Mouse (Mus musculus) right cerebral cortex, postnatal 36 days (tissue): Measurements from ENCODE around the gene Mesp1.
"Not testable (repeated sequence)": the region's sequence is repeated elsewhere in the genome, so short reads cannot be mapped to it uniquely, and the experiment has no call there.

Experiments
- DNase-seq, 2 experiments: peaks; one replicate each; pipeline ENCODE4 v3.0.0; 2022; ENCODE audit warnings: low spot score in 2 of 2, mixed read lengths in 1 of 2

The Mesp1 gene

DNA sequence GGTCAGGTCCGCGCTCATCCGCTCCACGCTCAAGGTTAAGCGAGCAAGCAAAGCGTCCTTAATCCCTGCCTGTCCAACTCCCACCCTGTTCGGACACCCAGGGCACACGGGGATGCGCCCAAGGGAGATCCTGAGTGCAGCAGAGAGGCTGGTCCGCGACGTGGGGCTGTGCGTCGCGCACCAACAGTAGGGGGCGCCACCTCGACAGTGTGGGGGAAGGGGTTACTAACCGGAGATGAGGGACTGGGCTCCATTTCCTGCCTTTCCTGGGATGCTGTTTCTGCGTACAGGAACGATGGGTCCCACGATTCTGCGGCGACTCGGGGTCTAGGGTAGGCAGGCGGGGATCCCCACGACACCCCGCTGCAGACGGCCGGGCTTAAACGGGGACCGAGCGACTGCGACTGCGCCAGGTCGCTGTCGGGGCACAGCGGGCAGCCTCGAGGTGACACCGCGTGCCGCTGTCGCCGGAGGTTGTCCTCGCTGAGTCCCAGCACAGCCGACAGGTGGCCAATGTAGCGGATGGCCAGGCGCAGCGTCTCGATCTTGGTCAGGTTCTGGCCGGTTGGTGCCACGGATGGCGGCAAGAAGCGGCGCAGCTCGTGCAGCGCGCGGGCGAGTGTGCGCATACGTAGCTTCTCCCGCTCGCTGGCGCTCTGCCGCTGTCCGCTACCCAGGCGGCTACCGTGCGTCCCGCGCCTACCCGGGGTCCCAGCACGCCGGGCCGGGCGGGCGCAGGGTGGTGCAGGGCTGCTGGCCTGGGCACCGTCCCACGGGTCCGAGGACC, 760 bp downstream of the Mesp1 start:
- DNase-seq = no peak

DNA sequence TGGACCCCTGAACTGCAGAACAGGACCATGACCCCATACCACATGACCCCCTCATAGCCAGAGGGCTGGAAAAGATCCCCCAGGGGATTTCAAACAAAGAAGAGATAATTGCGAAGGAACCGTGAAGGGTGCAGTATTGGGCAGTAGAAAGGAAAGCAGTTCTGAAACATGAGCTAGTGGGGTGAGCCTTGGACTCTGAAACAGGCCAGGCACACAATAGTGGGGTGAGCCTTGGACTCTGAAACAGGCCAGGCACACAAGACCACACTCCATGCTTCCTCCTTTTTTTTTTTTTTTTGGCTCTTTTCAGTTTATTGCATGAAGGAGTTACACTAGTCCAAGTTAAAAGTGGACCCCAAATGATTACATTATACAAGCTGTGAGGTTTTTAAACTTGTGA, 3.8 kb downstream of the Mesp1 start:
- not testable (repeated sequence) for DNase-seq

DNA sequence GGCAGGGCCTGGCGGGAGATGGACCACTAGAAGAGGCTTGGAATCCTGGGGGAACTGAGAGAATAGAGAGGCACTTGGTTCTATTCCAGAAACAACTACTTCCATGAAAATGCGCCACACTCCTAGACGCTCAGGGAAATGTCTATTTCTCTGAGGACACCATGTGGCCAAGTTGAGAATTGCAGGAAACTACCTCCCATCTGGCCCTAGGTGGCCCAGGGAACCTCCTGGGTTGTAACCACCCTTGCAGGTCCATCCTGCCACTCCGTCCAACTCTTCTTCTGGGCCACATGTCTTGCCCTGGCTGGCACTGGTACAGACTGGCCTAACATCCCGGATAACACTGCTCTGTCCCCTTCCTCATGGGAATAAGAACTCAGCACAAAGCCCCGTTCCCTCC, 7.3 kb downstream of the Mesp1 start:
- DNase-seq = peak in 1 of 2 experiments; percentile 33

DNA sequence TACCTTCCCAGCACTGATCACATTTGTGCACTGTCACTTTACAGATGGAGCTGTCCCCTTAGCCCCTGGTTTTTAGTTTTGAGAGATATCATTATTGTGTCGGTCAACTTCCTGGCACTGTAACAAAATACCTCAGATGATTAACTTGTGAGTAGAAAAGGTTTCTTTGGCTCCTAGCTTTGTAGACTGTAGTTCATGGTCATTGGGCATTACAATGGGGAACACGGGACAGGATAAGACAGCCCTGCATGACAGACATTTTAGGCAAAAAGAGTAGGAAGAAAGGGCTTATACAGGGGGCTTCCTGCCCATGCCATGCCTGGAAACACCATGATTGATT, 11.1 kb downstream of the Mesp1 start:
- no peak for DNase-seq

DNA sequence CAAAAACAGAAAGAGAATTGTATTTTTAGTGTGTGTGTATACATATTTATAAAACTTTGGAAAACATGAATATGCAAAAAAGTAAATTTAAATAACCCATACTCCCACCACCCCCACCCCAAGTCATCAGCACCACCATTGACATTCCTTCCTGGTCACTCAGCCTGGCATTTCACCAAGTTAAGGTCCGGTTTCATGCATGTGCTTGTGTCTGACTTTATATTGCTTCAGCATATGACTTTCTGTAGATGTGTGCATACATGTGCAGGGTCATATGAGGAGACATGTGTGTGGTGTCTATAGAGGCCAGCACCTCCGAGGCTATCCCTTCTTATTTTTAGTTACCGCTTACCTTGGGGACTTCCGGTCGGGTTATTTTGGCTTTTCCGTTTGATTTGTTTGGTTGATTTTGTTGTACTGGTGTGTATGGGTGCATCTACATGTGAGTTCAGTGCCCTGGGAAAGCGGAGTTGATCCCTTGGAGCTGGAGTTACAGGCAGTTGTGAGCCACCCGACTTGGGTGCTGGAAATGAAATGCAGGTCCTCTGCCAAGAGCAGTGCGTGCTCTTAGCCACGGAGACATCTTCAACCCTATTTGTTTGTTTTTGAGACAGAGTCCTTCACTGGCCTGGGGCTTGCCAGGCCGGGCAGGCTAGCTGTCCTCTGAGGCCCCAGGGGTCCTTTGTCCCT, 11.6 kb downstream of the Mesp1 start:
- no peak for DNase-seq

- DNase-seq = peak; percentile 32 to 41
These were observed 12.7 kb downstream of the Mesp1 start for GRCm38 (mm10) chr7:79780647-79781626.

DNA sequence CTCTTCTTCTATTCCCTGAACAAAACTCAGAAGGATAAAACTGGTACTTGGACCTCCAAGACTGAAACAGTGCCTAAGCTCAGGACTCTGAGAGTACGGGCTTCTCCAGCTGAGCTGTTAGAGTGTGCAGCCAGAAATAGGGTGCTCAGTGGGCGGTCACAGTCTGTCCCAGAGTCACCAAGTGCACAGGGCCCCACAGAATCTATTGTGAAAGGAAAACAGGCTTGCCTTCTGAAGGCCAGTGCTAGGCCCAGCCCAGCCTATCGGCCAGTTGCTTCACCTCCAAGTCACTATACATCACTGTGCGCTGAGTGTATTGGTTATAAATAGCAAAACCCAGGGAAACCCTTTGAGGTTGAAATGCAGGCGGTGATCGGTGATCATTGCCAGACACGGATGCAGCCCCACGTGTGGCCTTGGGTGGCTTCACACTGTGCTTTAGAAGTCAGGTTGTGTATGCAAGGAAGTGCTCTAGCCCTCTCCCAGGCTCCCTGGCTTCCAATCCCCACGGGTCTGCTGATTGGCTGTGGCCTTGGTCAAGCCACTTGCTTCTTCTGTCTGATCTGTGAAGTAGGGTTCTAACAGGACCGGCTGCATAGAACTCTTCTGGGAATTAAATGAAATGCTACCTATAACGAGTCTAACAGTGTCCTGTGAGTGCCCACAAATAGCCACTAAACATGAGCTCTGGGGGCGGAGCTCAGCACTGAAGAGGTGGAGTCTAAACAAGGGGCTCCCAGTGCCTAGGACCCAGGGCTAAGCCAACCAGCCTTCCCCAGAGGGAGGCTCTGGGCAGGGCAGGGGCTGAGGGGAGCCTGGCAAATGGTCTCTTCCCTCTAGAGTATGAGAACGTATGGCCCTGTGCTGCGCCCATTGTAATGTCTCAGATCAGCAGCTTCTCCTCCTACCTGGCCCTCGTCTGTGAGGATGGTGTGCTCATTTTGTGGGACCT, 21.8 kb downstream of the Mesp1 start:
- DNase-seq = peak in 1 of 2 experiments; percentile 57

- DNase-seq = no peak
These were observed 23.9 kb downstream of the Mesp1 start for GRCm38 (mm10) chr7:79769664-79770063.

DNA sequence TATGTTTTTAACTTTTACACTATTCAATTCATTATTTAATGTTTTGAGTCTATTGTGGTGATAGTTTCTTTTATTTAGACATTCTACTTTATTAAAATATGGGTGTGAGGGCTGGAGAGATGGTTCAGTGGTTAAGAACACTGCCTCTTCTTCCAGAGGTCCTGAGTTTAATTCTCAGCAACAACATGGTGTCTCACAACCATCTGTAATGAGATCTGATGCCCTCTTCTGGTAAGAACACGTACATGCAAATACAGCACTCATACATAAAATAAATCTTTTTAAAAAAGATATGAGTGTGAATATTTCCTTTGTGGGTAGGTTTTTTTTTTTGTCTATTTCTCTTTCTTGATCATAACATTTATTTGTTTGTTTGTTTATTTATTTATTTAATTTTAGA, 27.6 kb downstream of the Mesp1 start:
- no peak for DNase-seq

DNA sequence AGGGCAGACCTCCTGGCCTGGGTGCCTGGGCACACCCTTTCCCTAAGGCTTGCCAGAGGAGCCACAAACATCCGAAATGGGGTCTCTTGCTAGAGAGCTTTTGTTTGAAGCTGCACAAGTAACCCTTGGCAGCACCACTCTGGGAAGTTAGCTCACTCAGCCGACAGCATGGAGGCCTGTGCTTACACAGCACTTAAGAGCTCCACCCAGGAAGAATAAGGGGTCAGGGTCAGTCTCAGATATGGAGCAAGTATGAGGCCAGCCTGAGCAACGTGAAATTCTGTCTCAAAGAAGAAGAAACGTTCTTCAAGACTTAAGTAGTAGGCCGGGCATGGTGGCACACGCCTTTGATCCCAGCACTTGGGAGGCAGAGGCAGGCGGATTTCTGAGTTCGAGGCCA, 31.5 kb downstream of the Mesp1 start:
- DNase-seq = no peak

DNA sequence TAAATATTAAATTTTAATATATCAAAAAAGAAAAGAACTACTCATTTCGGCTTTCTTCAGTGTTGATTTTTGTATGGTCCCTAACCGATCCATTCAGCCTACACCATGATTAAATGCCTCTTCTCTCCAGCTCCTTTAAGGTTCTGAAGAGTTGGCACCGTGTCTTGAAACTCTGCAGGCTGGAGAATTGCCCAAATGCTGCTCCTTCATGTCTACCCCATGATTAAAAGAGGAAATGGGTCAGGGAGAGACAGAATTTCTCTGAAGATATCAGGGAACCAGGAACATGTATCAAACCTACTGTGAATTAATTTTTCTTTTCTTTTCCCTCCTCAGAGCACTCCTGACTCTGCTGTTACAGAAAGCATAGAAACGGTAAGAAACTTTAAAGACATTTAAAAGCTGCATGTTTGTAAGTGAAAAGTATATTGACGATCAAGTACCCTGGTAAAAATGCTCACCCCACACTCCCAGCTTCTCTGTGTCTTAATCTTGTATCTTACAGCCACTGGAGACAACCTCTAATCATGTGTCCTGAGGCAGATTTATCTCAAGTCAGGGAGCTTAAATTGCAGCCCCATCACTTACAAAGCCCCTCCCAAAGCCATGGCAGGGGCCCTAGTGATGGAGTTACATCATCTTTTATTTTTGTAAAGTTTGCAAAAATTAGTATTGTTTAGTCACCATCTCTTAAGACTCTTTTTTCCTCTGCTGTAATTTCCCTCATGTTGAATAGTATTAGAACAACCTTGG, 32.3 kb downstream of the Mesp1 start:
- DNase-seq = no peak

GRCm38 (mm10) chr7:79759766-79760165, 33.8 kb downstream of the Mesp1 start:
- no peak for DNase-seq

DNA sequence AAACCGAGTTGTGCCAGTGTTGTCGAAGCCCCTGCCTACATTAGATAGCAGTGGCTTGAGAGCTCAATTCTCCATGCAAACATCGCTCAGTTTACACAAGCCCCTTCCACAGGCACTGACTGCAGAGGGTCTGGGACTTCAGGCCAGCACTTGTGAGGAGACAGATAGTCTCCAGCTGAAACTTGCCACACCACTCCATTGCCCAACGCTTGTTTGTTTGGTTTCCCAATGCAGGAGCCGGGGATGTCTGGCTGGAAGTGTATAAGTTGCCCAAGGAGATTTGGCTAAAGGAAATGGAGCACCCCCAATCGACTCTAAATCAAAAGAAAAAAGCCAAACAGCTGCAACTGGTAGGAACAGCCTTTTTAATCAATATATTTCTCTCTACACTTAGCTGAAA, 35.4 kb downstream of the Mesp1 start:
- DNase-seq = no peak

GRCm38 (mm10) chr7:79756334-79756733, 37.3 kb downstream of the Mesp1 start:
- DNase-seq = no peak

- DNase-seq = no peak
These were observed 44.1 kb downstream of the Mesp1 start for GRCm38 (mm10) chr7:79749511-79749910.

GRCm38 (mm10) chr7:79747659-79748058, 45.9 kb downstream of the Mesp1 start:
- DNase-seq = no peak

- no peak for DNase-seq
These were observed 49.0 kb downstream of the Mesp1 start for GRCm38 (mm10) chr7:79744585-79744984.

DNA sequence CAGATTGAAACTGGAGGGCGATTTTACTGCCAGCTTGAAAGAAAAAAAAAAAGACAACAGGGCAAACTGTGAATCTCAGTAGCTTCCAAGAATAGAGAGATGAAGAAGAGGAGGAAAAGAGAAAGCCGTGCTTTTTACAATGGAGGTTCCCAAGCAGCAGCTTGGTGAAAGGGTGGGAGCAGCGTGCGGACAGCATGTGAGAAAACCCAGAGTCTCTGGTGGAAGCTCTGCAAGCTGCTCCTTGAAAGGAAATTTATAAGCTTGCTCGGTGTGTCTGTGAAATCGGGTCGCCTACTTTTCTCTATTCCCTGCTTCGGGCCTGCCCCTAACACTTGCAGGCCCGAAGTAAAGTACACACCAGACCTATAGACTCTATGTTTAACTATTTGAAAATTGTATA, 49.5 kb downstream of the Mesp1 start:
- peak in 1 of 2 experiments; percentile 35 for DNase-seq

- peak; percentile 66 to 76 for DNase-seq
These were observed 50.7 kb downstream of the Mesp1 start, which contains the start of the genes Pex11a and Wdr93 for GRCm38 (mm10) chr7:79742659-79743536. Gene Pex11a (minus strand): TSS chr7:79743131. Gene Wdr93 (plus strand): TSS chr7:79743163.
